Mouse (Mus musculus) erythroblast, adult 5-6 weeks (primary cell): ENCODE results near the gene Mrps15. TPM values are rescaled to one million over a fixed set of nuclear protein-coding genes. Genes with fewer than 3 reads are reported as not detected.
"Not testable (repeated sequence)": the region's sequence is repeated elsewhere in the genome, so short reads cannot be mapped to it uniquely, and the experiment has no call there.

Source experiments
- ATAC-seq: replicated peaks from 2 replicates; pipeline ENCODE4 v1.8.0; 2016; ENCODE audit warnings: moderate number of reproducible peaks, mild to moderate bottlenecking, moderate TSS enrichment, inconsistent platforms; ENCODE audit not compliant: poor library complexity, low FRiP score, severe bottlenecking
- total RNA-seq, 2 experiments: library from RNA; stranded (forward) in 1 of 2; stranded (reverse) in 1 of 2; fragments of 150-400 nt in 1 of 2; fragments of 200-764, 138-1000 nt in 1 of 2; gene quantifications; 2 replicates each; pipeline versions ENCODE4 v1.2.3 to v1.2.4; 2015 to 2017; ENCODE audit warnings: low replicate concordance in 2 of 2

Gene Mrps15
- total RNA-seq, 2 experiments from 2014 or later, result 3.9 to 37.1 TPM

GRCm38 (mm10) chr4:126067401-126068077 is 20.8 kb downstream of the Mrps15 start:
- ATAC-seq, result no peak

- ATAC-seq, result no peak
These were observed 22.1 kb downstream of the Mrps15 start for GRCm38 (mm10) chr4:126068842-126069241.

- no peak for ATAC-seq
These were observed 31.1 kb downstream of the Mrps15 start for GRCm38 (mm10) chr4:126077833-126078232.

DNA sequence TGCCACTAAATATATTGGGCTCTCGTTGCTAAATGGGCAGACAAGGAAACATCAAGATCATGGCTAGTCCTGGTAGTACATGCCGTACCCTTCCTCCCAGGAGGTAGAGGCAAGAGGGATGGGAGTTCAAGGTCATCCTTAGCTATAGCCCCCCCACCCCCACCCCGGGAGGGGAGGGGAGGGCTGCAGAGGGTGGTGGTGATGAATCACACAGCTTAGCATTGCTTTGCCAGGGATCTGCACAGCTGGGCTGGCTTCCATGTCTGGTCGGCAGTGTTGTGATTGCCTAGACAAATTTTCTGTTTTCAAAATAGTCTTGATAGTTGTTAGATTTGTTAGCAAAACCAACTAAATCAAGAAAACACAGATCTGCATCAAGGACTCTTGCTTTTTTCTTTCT is 32.5 kb downstream of the Mrps15 start:
- ATAC-seq, result no peak

DNA sequence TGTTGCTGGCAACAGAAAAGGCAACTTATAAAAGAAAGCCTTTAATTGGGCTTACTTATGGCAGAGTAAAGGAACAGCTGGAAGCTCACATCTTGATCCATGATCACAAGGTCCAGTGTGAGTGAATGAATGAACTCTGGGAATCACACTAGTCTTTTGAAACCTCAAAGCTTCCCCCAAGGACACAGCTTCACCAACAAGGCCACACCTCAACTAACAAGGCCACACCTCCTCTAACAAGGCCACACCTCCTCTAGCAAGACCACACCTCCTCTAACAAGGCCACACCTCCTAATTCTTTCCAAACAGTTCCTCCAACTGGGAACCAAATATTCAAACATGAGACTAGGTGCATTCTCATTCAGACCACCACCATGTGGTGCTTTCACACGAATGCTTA is 34.9 kb downstream of the Mrps15 start:
- ATAC-seq, result no peak

DNA sequence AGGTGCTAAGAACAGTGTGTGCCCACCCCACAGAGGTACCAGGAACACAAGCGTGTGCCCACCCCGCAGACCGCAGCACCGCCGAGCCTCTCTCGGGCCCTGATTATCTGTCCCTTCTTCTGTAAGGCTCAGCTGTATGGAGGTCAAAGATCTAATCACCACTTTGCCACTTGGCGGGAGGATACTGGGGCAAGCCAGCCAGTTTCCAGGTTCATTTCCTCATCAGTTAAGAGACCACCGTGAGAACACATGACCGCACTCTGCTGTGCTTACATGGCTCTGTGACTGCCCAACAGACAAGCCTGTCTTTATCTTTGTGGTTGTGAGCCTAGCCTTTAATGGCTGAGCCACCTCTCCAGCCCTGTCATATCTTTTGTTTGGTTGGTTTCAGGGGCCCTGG is 36.3 kb downstream of the Mrps15 start:
- no peak for ATAC-seq

GRCm38 (mm10) chr4:126084382-126084781 is 37.7 kb downstream of the Mrps15 start:
- ATAC-seq, result no peak

DNA sequence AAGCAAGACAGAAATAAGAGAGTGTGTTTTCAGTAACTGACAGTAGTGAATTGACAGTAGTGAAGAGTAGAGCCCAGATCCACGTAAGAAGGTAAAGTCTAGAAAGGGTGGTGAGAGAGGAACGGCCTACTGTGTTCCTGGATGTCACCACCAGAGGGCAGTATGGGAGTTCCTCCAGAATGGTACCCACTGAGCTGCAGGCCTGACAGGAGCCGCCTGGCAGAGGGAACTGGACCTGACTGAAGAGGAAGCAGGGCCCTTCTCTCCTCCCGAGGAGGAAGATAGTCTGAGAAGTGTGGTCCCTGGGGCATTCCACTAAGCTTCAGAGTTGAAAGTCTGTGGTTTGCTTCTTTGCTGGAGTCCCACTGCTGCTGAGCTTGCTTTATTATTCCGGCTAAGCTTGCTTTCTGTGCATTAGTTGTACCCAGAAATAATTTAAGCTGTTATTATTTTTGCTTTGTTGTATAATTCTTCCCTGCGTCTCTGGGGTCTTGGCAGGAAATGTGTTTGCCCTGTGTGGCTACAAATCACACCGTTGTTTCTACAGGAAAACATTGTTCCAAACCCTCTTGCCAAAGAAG is 39.4 kb downstream of the Mrps15 start:
- peak; percentile 95 for ATAC-seq

- no peak for ATAC-seq
These were observed 43.5 kb downstream of the Mrps15 start for GRCm38 (mm10) chr4:126090101-126090847.

GRCm38 (mm10) chr4:126090848-126091124 is 44.1 kb downstream of the Mrps15 start:
- ATAC-seq, result no peak

DNA sequence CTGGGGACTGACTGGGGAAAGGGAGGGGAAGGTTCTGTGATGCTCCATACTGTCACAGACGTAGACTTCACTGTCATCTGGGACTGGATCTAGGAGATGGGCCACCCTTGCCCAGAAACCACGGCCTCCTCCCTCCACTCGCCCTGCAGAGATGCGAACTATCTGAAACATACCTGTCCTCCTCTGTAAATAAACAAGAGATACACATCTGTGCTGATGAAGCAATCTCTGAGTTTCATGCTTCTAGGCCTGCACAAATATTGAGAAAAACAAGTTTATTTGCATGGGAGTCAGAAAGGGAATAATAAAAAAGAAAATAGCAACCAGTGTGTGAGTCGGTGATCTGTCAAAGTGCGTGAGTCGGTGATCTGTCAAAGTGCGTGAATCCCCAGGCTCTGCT is 45.1 kb downstream of the Mrps15 start:
- no peak for ATAC-seq

GRCm38 (mm10) chr4:126095622-126096430 is 49.1 kb downstream of the Mrps15 start:
- ATAC-seq, result not testable (repeated sequence)

DNA sequence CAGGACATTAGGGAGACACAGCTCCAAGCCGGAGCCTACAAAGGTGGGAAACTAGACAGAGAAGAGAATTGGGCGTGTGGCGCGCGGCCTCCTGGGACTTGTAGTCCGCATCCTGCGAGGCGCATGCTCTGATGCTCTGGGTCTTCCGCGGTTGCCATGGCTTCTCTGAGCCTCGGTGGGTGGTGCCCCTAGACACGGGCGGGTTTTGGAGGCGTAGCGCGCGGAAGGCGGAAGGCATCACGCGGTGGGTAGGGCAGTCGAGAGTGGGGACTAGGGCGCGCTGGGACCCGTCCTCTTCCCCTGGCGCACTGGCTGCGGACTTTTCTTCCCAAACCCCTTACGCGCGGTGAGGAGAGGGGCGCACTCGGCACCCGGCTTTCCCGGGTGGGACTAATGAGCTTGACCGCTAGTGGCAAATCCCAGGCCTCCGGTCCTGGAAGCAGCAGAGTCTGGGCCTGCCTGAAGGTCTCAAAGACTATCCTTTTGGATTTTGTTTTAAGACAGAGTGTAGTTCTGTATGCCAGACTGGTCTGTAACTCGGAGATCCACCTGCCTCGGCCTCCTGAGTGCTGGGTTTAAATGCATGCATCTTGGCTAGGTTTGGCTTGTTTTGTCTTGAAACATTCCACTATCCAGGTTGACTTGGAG is 49.9 kb downstream of the Mrps15 start, which contains the start of gene Lsm10:
Gene Lsm10, plus strand, starts transcription at position 160 of the 648 bp plus-strand sequence.
- ATAC-seq, result peak; percentile 99

- no peak for ATAC-seq
These were observed 51.1 kb downstream of the Mrps15 start for GRCm38 (mm10) chr4:126097711-126098253.

- no peak for ATAC-seq
These were observed 52.6 kb downstream of the Mrps15 start for GRCm38 (mm10) chr4:126099365-126099764.

GRCm38 (mm10) chr4:126100764-126101163 is 54.0 kb downstream of the Mrps15 start:
- no peak for ATAC-seq

DNA sequence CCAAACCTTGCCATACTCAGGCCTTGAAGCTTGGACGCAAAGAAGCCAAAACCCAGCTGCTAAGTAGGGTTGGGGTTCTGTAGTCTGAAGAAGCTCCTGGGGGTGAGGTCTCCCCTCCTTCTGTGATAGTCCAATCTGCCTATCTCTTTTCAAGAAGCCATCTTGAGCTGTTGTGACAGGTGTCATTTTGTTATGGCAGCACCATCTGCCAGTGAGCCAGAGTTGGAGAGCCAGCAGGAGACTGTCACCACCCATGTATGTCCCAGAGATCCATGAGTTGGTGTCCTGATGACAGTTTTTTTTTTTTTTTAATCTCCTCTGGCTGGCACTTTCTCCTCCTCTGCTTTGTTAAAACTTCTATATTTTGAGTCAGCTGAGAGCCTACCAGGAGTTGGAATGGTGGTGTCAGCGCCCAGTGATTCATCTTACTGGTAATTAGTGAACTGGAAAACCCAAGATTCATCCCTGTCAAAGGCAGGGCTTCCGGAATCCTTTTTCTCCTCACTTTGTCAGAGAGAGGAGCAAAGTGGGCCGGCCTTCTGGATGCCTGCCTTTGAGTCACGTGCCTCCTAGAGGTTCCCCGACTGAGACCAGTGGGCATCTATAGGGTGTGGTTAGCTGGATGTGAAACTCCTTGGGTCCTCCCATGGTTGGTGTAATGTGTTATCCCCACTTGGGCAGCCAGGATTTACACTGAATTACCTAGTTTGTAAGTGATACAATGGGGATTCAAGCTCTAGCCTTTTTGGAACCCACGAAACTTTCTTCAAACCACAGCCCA is 55.5 kb downstream of the Mrps15 start:
- peak; percentile 43; the same call in 1 of the 2 replicates for ATAC-seq

GRCm38 (mm10) chr4:126103057-126103581 is 56.4 kb downstream of the Mrps15 start:
- peak; percentile 84 for ATAC-seq
